Mouse (Mus musculus) brain, adult 10 weeks (tissue): ENCODE data around the gene Casp8. TPM values are rescaled to one million over a fixed set of nuclear protein-coding genes. Genes with fewer than 3 reads are reported as not detected.

Experiments used
- polyA plus RNA-seq: library from polyadenylated mRNA; stranded (reverse); fragments of 350-450 nt; fragmentation: Illumina TruSeq; extraction: RNeasy Lipid Tissue Mini Kit (QIAGEN cat#74804); gene quantifications from one replicate; pipeline ENCODE4 v1.2.3, GENCODE M21; 2015; ENCODE audit warnings: low read depth, low replicate concordance

Casp8 gene
- polyA plus RNA-seq: 3.5 TPM

DNA sequence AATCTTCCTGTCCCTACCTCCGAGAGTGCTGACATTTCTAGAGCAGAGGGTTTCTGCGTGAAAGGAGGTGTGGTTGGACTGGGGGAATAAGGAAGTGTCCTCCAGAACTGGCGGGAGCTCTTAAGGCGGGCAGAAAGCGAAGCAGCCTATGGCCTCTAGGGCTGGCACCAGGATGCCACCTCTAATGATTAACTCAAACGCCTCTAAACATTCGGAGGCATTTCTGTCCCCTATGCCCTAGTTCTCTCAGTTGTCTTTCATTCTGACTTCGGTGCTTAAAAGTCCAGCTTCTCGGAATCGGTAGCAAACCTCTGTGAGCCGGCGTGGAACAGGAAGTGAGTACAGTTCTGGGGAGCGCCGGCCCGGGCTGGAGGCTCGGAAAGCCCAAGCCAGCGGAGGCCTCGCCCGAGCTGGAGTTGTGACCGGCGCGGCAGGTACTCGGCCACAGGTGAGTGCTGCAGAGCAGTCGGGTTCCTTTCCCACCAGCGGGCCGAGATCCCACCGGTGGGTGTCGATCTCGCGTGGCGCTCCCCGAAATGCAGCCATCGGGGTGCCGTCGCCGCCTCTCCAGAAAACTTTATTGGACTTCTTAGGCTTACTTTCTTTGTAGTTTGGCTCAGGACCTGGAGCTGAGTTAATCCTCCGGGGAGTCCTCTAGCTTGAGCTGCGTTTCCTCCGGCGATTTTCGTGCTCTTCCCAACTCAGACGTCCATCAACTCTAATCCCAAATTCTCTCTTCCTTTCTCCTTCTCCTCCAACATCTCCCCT, at the start of gene Casp8:
Gene Casp8 (plus strand): TSS at position 84 of the 768 bp plus-strand sequence.

Other genes starting within 250 kb of the Casp8 start
- gene Fam126b, start 209.1 kb upstream of the Casp8 start, polyA plus RNA-seq: 51.4 TPM
- gene Ndufb3, start 209.0 kb upstream of the Casp8 start, polyA plus RNA-seq: 265 TPM
- not detected for gene Als2cr12, start 99.4 kb upstream of the Casp8 start, polyA plus RNA-seq
- gene Cflar, start 83.9 kb upstream of the Casp8 start, polyA plus RNA-seq: 17.1 TPM
- gene Trak2, start 178.1 kb downstream of the Casp8 start, polyA plus RNA-seq: 97.7 TPM
- gene Stradb, start 178.1 kb downstream of the Casp8 start, polyA plus RNA-seq: 33.1 TPM